Mouse (Mus musculus) brain, adult 2 months (tissue): ENCODE measurements at regions not wholly inside any gene's neighbourhood (a gene's known extent, or its start where the extent isn't known, plus 50 kb on each side); places are given as distances from the start of the nearest gene placed in this dataset.

Source experiments
- DNase-seq: peaks from one replicate; pipeline ENCODE4 v3.0.0; 2011; ENCODE audit warnings: low read depth, low spot score

DNA sequence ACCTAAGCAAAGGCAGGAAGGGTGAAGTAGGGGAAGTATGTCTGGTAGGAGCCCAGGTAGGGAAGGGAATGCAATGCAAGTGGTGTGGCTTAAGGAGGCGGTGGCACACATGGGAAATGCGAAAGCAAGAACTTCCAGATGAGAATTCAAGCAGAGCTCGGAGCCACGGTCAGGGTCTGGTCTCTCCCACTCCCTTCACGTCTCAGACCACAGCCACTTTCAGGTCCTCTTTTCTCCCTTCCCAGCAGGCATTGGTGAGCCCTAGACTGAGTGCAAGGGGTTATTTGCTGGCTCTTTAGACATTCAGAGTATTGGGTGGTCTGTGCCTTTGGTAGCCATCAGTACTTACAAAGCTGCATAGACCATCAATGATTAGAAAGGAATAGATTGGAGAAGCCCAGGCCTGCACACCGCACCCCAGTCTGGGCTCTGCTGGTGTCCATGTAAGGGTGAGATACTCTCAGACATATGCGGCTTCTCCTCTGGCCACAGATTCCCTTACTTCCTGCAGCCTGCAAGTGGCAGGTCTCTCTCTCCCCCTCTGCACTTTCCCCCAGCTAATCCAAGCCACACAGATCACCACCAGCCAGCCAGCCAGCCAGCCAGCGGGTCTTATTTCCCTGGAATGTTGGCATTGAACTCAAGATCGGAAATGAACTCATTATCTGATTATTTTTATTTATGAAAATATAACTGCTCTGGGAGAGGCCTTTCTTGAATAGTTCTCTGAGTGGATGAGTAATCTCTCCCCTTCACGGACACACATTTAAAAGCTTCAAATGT lies 113.6 kb downstream of the Zfp36l2 start:
- DNase-seq = no peak

DNA sequence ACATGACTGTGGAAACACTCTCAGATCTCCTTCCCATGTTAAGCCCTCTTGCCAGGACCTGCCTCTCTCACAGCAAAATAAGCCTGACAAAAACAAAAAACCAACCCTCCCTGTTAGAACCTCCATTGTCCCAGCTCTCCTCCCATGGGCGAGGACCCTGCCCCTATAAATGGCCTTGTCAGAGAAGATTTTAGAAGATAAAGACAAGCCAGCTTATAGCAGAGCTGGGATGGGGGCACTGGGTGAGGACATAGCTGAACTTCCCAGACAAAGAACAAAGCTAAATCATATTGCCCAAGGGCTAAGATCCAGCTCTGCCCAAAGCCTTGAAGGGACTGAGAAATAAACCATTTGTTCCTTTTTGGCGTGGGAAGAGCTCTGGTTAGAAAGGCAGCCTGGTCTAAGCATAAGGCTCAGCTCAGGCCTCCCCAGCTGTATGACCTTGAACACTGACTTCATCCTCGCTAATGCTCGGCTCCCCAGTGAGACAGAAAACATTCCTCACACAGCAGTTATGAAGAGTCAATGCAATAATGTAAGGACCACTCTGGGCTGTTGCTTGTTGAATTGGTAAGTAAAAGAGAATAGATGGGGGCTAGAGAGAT lies 115.2 kb downstream of the Zfp36l2 start:
- no peak for DNase-seq

DNA sequence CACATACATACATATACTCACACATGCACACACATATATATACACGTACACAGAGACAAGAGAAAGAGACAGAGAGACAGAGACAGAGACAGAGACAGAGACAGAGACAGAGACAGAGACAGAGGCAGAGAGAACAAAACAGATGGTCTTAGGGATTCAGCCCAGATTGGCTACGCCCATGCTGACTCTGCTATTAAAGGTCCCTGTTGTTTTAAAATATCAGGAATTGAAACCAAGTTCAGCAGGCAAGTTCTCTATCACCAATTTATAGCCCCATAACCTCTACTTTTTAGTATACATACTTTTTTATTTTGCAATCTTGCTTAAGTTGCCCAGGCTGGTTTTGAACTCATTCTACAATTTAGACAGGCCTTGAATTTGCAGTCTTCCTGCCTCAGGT lies 115.9 kb downstream of the Zfp36l2 start:
- DNase-seq = no peak

DNA sequence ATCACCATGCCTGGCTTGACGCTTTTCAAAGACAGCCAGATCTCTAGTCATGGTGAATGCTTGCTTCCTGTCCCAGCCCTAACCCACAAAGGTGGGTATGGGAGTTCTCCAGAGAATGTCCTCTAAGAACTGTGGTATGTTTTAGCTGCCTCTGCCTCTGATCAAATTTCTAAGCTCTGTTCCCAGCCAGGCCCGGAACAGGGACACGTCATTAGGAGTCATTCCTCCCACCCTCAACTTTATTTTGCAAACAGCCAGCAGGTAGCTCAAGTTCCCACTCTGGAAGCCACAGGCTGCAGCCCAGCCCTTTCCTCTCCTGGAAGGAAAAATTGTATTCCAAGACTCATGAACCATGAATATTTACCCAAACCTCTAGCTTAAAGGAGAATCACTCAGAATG lies 117.2 kb downstream of the Zfp36l2 start:
- no peak for DNase-seq

DNA sequence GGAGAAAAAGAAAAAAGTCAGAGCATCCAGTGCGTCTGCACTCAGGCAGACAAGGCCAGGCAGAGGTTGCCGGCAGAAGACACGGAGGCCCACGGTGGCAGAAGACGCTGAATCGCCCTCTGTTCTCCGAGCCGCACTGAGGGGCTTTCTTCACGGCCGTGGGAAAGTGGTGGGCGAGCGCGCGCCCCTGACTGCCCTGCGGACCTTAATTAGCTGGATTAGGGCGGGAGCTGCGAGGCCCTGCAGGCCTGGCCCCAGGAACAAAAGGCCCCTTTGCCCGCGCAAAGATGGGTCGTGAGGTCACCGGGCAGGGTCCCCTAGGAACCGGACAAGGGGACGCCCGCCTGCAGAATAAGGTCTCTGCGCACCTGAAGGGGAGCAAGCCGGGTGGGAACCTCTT lies 120.6 kb downstream of the Zfp36l2 start:
- DNase-seq = no peak

DNA sequence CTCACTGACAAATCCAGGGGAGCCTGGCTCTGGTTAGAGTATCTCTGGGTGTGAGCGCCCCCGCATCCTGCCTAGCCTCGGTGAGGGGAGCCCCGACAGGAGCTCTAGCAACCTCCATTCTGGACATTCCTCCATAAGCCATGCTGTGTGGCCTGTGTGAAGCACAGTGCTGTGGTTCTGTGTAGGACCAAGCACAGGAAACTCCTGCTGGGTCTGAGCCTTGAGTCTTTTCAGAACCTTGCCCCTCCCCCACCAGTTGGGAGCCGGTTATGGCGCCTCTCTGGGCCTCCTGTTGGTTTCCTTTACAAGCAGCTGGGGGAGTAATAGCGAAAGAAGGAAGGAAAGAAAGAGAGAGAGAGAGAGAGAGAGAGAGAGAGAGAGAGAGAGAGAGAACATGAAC lies 124.0 kb downstream of the Zfp36l2 start:
- no peak for DNase-seq

DNA sequence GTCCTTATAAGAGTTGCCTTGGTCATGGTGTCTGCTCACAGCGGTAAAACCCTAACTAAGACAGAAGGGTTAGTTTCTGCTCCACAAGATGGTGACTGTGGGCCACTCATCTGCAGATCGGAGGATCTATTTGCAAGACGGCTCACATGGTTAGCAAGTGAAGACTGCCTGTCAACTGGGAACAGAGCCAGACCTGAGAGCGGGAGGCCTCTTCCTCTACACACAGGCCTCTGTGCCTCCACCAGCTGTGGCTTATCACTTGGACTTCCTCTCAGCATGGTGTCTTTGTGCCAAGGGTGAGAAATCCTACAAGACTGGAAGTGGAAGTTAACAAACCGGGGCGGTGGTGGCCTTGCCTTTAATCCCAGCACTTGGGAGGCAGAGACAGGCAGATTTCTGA lies 126.1 kb downstream of the Zfp36l2 start:
- peak; percentile 48 for DNase-seq

DNA sequence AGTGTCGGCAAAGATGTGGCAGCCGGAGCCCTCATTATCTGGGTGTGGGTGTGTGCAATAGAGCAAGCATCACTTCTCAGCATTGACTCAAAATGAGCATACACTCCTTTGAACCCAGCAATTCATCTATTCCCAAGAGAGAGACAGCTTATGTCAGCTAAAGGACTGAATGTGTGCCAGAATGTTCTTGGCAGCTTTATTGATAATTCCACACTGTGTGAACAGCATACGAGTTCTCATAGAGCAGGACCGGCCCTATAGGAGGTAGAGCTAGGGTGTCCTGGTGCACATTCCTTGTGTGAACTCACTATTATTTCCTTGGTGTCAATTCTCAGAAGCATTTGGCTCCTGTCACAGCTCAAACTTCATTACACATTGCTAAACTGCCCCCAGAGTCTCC lies 131.3 kb downstream of the Zfp36l2 start:
- no peak for DNase-seq

DNA sequence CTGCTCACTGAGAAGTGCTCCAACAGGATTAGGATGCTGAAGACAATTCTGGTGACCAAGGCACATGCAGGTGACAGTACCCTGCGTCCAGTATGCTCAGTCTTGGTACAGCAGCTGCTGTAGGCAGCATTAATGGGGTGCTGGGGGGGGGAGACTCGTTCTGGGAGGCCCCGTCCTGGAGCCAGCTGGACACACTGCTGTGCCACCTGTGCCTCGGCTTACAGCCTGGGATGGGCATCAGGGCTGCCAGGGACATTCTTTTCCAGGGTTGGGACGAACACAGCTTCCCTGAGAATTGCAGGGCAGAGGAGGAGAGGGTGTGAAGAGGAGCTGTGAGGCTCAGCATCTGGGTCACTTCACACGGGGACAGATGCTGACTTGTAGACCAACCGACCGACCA lies 135.3 kb downstream of the Zfp36l2 start:
- DNase-seq = no peak

DNA sequence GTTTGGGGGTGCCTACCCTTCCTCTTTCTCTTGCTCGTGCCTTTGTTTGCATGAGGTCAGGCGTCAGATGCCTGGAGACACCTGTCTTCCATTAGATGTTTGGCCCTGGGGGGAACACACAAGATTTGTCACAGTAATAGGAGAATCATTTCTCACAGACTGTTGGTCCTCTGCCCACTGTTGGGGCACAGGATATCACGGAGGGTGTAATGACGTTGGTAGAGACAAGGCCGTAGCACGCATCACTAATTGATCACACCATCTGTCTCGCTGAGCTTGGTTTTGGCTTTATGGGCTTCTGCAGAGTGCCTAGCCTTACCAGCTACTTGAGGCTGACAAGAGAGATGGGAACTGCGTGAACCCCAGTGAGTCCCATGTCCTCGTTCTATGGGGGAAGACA lies 136.5 kb downstream of the Zfp36l2 start:
- DNase-seq = no peak

DNA sequence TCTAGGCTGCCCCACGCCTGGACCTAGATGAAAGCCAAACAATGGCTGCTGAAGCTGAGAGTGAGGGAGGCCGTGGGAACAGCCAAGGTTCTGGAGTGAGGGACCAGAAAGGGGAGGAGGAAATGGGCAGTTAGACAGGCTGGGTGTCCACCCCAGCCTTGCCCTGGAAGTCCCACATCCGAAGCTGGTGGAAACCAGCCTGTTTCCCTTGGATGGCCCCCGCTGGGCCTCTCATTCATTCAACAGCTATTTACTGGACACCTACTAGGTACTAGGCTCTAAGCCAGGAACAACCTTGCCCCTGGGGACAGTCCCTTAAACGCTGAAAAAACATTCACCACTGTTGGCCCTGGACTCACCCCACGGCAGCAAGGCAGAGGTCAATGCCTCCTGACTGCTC lies 139.2 kb downstream of the Zfp36l2 start:
- peak; percentile 17 for DNase-seq

DNA sequence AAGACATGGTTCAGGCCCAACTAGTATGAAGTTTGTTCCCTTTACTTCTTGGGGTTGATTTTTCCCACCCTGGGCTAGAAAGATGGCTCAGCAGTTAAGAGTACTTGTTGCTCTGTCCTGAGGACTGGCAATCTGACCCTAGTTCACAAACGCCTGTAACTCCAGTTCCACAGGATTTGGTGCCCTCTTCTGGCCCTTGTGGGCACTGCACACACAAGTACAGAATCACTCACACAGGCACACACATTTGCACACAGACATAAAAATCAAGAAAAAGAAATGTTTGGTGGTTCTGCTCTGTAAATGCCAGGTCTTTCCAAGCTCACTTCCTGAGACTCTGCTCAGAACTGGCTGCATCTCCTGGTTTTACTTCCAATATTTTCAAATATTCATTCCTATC lies 140.2 kb downstream of the Zfp36l2 start:
- DNase-seq = no peak

DNA sequence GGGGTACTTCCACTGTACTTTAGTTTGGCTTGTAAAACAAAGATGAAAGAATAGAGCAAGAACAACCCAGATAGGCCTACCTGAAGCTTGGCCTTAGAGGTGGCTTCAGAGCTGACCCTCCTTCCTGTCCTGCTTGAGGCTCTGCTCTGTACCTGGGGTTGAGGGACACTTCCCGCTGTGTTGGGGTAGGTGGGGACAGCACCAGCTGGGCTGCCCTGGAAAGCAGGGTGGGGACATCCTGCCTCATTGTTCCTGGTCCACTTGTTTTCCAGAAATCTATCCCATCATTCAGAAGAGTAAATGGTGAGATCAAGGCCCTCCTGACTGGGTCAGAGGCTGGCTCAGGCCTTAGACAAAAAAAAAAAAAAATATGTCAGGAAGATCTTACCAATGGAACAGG lies 141.9 kb downstream of the Zfp36l2 start:
- no peak for DNase-seq

DNA sequence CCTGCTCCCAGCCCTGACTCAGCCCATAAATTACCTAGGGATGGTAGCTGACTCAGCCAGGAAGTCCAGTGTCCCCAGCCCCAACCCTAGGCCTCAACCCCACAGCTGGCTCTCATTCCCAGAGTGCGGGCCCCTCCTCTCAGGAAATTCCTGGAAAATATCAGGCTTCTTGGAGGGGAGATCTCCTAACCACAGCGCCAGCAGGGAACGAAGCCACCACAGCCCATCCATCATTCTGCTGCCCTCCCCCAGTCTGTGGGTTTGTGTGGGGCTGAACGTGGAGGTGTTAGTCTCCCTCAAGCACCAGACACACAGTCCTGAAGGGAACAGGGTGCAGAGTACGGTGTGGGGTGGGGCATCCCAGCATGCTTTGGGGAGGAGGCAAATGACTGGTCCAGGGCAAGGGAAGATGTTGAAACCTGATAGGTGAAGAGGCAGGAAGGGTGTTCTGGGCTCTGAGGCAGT lies 143.2 kb downstream of the Zfp36l2 start:
- DNase-seq = no peak

DNA sequence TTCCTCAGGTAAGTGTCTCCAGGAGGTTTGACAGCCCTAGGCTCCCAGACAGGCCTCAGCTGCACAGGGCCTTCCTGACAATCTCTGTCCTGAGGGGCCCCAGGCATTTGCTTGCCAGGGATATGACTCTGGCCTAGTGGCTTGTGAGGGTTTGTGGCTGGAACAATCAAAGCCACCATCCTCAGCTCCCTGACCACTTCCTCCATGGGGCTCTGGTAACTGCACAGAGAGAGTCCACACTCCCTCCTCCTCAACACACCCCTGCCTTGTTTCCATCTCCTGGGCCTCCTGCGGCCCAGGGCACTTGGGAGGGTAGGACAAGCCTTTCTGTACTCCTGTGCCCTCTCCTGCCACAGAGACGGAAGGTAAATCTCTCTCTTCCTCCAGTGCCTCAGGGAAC lies 144.6 kb downstream of the Zfp36l2 start:
- no peak for DNase-seq

DNA sequence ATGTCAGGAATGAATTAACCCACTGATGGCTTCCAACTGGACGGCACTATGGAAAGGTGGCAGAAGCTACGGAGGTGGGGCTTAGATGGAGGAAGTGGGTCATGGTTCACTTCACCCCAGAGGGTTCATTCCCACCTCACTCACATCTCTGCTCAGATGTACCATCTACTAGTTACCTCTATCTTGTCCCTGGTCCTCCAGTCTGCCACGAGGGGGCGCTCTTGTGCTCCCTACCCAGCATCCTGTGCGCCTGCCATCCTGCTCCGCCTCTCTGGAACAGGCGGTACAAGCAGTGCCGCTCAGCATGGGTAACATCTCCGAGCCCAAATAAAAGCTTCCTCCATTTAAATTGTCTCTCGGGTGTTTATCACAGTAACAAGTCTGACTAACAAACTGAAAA lies 148.3 kb downstream of the Zfp36l2 start:
- DNase-seq = no peak

DNA sequence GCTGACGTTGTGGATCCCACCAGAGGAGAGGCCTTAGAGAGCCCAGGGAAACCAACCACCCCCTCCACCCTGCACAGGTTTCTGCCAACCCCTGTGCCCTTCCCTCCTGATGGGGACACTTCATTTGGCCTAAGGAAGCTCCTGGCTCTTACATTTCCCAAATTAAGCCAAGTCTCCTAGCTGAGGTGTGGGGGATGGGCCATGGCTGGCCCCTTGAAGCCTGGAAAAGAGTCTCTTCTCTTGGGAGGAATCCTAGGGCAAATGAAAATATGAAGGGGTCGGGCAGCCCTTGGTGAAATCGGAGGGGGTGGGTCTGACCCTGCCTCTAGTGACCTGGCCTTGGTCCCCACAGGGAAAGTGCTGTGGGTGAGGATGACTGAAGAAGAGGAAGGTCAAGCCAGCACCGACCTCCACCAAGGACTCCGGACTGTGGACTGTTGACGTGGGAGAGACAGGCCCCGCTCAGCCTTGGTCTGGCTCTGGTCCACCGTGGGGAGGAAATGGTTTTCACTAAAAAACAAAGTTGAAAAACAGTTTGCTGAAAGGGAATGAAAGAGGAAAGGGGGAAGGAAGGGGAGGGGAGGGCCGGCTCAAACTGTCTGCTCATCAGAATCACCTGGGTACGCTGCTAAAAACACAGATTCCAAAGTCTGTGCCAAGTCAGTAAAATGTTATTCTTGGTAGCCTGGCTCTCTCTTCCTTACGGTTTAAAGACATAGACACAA lies 150.0 kb downstream of the Zfp36l2 start:
- no peak for DNase-seq

DNA sequence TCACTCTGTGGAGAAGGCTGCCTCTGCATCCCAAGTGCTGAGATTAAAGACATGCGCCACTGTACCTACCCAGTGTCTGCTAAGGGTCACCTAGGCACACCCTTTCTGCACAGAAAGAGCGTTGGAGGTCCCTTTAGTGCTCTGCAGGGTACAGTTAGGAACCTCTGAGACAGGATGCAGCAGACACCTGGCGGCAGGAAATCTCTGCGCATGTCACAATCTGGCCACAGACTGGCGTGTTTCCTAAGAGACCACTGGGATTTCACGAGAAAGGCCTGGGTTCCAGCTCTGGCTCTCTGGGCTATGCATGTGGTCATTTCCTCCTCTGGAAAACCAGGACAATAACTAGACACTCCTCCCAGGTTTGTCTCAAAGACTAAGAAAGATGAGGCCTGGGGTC lies 151.7 kb downstream of the Zfp36l2 start:
- no peak for DNase-seq

DNA sequence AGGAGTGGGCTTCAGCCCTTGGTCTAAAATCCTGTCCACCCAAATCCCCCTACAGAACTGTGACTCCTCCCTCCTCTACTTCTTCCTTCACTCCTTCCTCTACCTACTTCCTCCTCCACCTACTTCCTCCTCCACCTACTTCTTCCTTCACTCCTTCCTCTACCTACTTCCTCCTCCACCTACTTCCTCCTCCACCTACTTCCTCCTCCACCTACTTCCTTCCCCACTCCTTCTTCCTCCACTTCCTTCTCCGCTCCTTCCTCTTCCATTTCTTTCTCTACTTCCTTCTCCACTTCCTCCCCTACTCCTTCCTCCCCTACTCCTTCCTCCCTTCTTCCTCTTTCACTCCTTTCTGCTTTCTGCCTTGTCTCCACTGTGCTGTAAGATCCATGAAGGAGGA lies 152.9 kb downstream of the Zfp36l2 start:
- DNase-seq = no peak

DNA sequence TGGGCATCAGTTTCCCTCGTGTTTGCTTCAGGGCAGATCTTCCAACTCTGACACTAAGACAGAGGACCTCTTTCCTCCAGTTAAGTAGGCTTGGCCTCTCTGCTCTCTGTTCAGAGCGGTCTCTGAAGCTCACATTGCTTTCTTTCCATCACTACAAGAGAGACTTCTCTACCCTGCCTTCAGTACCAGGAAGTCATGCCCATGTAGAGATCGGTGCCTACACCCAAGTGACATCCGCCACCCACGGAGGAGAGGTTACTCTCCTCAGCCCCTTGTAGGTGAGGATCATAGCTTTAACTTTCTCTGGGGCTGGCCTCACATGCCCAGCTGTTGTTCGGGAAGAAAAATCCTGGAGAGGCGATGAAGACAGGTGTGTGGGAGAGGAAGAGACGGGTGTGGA lies 155.3 kb downstream of the Zfp36l2 start:
- DNase-seq = no peak

DNA sequence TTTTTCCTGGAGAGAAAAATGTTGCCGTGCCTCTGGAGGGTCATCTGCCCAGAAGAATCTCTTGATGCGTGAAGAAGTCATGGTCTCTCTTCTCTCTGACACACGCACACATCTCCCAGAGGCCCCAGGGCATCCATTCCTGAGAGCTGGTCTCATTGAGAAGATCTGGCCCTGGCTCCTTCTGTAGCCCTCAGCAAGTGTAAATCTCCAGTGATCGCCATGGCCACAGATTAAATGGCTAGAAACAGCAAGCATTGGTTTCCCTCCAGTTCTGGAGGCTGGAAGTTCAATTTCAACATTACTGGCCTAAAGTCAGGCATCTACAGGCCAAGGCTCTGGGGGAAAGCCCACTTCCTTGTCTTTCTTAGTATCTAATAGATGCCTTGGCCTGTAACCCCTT lies 155.9 kb downstream of the Zfp36l2 start:
- DNase-seq = no peak

DNA sequence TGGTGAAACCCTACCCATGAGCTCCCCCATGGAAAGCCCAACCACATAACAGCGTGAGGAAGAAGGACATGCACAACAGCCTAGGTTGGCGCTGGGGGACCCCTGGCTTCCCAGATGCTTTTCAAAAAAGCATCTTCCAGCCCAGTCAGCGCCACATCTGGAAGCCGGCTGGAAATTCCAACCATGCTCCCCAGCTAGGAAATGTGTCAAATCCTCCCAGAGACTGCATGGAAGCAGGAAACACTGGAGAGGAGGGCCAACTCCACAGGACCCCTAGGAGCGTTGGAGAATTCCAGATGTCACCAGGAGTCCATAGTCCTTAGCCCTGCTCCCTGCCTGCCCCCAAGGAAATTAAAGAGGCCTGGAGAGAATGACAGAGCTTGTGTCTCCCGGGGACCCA lies 156.4 kb downstream of the Zfp36l2 start:
- DNase-seq = no peak

DNA sequence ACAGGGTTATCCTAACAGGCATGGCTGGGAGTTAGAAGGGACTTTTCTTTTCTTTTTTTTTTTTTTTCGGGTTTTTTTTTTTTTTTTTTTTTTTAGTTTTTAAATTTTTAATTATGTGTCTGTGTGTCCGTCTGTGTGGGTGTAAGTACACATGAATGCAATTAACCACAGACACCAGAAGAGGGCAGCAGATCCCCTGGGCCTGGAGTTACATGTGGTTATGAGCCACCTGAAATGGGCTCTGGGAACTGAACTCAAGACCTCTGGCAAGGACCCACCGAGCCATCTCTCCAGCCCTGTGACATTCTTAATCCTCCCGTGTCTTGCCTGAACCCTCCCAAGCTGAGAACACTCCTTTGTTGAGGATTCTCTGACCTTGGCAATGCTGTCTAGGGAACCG lies 157.0 kb downstream of the Zfp36l2 start:
- DNase-seq = no peak
